Mouse (Mus musculus) embryo, embryonic 9.5 days (tissue): ENCODE results near the gene Fam228b.
"Not testable (repeated sequence)": the region's sequence is repeated elsewhere in the genome, so short reads cannot be mapped to it uniquely, and the experiment has no call there.

Experiments
- DNase-seq: peaks from one replicate; pipeline ENCODE4 v3.0.0-alpha.2; 2017; ENCODE audit errors: extremely low spot score

Fam228b gene

DNA sequence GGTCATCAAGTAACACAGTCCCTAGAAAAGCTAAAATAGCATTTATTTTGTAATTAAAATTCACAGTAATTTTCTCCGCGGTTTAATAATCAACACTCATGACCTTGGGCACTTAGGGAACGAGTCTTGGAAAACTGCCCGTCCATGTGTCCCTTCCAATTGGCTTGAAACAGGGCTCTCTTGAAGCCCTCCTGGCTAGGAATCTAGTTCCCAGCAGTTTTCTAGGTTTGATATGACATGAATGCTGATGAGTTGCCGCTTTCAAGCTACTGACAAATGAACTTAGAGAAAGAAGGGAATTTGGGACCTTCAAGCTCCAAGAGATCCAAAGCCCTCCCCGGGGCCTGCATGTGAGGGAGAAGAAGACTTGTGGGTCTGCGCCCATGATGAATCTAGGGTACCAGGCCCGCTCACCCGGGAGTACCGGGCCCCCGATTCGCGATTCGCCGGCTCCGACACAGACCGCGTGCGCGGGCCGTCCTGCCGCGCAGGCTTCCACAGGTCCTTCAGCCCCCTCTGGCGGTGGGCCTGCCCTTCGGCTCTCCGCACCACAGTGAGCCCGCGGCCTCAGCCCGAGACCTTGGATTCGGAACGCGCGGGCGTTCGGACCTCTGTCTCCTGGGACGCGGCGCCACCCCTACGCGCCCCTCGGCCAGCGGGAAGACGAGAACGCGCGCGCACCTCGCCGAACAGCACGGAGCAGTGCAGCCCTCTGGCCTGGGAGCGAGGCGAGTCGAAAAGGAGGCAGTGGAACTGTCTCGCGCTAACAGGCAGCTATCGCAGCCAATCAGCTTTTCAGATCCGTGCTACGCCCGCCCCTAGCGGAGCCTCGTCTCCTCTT lies at the start of gene Fam228b, which contains the start of gene Pfn4:
Fam228b (minus strand) TSS at position 776 of the 841 bp plus-strand sequence.
Pfn4 (plus strand) TSS at position 531 of the 841 bp plus-strand sequence.
- DNase-seq = peak; percentile 98

GRCm38 (mm10) chr12:4817361-4818101 lies 48.5 kb upstream of the Fam228b start, which contains the start of gene Sf3b6:
Gene Sf3b6 (plus strand): TSS chr12:4817544.
- peak; percentile 98 for DNase-seq

DNA sequence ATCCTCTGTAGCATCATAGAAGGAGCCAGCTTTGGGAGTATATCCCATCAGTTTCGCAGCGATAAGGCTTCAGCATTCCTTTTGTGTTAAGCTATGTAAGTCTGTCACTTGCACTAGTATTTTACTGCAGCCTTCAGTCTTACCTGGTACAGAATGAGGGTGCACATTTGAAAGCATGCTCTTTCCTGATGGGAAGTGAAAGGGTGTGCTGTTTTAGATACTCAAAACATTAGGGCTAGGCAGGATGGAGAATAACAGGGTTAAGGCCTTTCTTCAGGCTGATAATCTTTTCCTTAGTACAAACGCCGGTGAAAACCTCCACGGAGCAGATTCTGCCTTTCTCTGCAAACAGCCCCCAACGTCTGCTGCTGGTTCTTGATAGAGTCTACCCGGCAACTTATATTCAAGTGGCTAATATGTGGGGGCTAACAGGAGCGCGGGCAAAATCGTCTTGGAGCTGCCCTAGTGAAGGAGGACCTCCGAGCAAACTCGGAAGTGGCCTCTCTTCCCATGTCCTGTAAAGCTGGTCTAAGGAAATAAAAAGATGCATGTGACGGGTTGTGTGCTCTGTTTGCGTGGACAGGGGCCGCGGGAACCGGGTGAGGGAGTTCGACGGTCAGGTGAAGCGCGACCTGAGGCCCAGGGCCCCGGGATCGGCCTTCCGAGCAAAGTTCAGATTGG lies 47.8 kb upstream of the Fam228b start:
- DNase-seq = peak; percentile 11

GRCm38 (mm10) chr12:4813636-4814035 lies 44.6 kb upstream of the Fam228b start:
- no peak for DNase-seq

DNA sequence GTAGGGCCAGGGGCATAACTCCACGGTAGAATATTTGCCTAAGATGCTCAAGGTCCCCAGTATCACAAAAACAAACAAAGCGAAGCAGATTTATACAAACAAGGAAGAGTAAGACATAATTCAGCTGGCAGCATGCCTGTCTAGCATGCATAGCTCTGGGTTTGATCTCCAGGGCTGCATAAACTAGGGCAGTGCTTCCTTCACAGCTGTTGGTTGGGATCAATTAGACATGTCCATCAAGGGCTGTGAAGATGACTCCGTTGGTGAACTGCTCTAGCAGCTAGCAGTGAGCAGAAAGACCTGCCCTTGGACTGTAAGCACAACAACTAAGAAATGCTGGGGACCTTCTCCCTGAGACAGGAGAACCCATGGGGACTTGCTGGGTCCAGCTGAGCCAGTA lies 42.6 kb upstream of the Fam228b start:
- no peak for DNase-seq

DNA sequence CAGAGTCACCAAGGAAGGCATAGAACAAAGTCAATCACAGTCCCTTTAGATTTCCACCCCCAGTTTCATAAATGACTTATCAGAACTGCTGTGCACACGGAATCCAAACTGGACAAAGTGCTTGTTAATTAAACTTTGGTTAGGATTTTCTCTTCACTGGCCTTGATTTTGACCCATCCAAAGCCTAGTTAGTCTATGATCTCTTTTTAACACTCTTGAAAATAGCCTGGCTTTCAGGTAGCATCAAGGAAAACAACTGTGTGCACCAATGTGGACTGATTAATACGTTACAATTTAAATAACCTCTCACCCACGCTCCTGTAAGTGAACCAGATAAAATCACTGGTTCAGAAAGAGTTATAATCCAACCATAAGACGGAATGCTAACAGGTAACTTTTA lies 42.0 kb upstream of the Fam228b start:
- no peak for DNase-seq

- not testable (repeated sequence) for DNase-seq
Observed at GRCm38 (mm10) chr12:4797471-4797870, 28.4 kb upstream of the Fam228b start.

DNA sequence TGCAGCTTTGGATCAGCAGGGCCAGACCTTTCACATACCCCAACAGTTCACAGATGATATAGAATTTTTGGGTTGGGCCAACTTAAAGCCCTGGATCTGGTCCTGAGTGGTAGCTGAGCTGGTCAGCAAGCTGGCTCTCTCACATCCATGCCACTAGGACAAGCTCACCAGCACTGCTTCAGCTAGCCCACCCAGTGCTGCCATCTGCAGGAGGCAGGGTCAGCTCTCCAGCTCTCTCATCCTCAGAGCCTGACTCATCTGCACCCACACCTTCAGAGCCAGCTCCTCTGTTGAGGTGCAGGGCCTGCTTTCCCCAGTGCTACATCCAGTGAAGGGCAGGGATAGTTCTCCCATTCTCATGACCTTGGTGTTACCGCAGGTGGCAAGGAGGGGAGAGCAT lies 24.7 kb upstream of the Fam228b start:
- DNase-seq = peak; percentile 9

DNA sequence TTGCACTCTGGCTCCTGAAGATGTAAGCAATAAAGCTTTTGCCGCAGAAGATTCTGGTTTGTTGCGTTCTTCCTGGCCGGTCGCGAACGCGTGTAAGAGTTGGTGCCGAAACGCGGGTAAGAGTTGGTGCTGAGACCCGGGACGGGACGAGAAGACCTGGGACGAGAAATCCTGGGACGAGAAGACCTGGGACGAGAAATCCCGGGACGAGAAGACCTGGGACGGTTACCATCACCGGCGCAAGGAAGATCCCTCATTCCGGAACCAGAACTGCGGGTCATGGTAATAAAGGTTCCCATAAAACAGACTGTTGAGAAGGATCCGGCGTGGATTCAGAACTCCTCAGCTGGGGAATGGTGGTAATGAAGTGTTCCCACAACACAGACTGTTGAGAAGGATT lies 19.1 kb upstream of the Fam228b start:
- not testable (repeated sequence) for DNase-seq

DNA sequence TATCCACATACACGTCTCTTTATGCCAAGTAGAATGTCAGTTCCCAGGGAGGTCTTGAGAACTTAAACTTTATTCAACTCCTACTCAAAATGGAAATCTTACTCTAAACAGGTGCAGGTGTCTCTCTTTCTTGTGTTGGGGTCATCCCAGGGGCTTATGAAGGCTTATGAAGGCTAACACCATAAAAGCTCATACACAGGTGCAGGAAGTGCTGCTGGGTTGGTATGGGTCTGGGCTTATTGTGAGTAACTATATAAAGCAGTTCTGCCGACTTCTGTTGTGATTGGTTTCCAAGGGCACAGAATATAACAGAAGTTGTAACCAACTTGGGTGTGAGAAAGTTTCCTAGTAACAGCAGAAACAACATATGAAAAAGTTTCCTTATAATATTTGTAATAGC lies 15.4 kb upstream of the Fam228b start:
- DNase-seq = no peak

DNA sequence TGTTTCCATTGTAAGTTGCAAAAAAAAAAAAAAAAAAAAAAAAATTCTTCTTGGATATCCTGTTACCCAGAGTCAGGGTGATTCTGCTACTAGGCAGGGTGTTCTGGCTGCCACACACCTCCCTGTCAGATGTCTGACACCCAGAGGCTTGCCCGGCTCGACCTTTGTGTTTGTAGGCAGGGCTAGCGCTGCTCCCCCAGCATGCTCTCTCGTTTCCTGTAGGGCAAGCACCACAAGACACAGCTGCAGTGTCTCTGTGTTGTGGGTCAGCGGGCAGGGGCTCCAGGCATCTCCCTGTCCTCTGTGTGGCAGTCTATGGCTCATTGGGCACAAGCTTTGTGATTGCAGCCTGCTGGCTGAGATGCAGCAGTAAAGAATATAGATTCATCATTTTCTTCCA lies 14.5 kb upstream of the Fam228b start:
- no peak for DNase-seq

- not testable (repeated sequence) for DNase-seq
Observed at GRCm38 (mm10) chr12:4781725-4782404, 12.8 kb upstream of the Fam228b start.

GRCm38 (mm10) chr12:4781270-4781669 lies 12.2 kb upstream of the Fam228b start:
- no peak for DNase-seq

DNA sequence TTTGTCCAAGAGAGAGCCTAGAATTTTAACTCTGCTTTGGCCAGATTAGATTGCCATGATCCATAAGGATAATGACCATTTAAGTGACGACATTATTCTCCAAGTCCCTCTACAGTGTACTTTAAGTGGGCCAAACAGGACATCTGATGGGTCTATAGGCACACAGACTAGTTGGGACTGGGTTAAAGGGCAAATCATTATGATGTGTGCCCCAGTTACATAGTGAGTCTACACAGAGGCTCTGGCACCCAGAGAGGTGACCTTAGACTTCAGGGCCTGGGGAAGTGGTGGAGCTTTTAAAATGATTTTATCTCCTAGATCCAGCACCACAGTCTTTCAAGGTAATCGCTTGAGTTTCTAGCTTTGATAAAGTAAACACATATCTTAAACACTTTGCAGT lies 11.2 kb upstream of the Fam228b start:
- no peak for DNase-seq

DNA sequence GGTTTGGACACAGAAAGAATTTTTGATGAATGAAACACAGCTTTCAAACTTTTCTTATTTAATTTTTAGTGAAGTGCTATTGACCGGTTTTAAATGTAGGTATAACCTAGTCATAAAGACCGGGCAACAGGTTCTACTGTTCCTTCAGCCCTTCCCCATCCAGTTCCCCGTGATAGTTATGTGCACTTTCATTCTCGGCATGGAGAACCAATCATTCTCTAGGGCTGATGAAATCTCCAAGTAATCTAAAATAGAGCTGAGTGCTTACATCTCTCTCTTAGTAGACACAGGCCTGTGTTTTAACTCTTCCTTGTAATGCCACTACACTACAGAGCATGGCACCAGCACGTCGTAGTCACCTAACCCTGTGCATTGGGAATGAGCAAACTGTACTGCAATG lies 8.7 kb upstream of the Fam228b start:
- no peak for DNase-seq

GRCm38 (mm10) chr12:4775588-4775949 lies 6.5 kb upstream of the Fam228b start:
- no peak for DNase-seq

DNA sequence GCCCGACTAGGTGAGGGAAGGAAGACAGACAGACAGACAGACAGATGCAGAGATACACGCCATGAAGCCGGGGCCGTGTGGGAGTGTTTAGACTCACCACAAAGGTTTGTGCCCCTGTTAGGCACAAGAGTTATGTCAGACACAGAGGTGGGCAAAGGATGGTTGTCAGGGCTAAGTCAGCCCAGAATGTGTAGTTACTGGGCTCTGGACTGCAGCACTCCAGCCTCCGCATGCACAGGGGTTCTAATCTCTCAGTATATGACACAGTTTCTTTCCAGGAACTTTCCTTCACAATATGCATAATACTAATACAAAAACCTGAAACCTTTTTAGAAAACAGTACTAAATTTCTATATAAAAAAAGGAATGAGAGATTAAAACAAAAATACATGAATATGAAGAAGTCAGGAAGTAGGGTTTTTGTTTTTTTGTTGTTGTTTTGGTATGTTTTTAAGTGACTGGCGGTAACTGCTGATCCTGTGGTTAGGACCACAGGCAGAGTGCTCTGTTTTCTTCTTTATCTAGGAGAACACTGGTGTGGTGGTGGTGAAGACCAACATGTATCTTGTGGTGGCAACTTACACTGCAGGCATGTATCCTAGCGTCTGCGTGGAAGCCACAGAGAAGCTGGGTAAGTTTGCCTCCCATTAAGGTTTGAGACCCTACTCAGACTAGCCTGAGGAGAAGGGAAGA lies 6.0 kb upstream of the Fam228b start:
- no peak for DNase-seq

- no peak for DNase-seq
Observed at GRCm38 (mm10) chr12:4769333-4769723, 261 bp upstream of the Fam228b start.

DNA sequence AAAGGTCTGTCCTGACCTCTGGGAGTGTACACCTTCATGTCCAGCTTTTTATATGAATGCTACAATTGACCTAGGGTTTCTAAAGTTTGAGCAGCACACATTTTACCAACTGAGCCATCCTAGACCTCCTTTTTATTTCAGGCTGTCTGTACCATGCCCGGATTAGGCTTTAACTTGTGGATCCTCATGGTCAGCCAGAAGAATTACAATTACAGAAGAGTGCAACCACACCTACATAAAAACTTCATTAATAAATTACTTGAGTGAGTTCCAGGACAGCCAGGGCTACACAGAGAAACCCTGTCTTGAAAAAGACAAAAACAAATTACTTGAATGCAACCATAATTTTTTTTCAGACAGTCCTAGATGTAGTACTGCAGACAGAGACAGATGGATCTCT lies 12.0 kb downstream of the Fam228b start:
- DNase-seq = no peak

GRCm38 (mm10) chr12:4754451-4754850 lies 14.6 kb downstream of the Fam228b start:
- not testable (repeated sequence) for DNase-seq

DNA sequence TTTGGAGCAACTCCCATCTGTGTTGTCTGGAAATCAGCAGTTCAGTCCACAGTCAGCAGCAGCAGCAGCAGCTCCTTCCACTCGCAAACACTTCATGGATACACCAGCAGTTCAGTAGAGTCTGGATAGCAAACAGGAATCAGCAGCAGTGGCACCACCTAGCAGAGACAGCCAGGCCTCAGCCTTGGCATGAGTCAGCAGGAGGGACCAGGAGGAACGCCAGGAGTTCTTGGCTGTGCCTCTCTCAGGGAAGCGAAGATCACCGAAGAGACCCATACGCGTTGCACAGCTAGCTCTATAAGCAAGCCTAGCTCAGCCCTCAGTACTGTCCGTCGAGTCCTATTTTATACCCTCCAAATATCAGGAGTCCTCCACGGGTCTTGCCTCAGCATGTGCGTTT lies 24.6 kb downstream of the Fam228b start:
- DNase-seq = no peak
